Mouse (Mus musculus) C2C12 (cell line): Measurements from ENCODE around the gene Plod1.

Experiments
- CTCF ChIP-seq: IDR thresholded peaks from one replicate; pipeline ENCODE4 v1.5.1; 2011; ENCODE audit not compliant: control insufficient read depth, insufficient read depth, insufficient read length
- FOSL1 ChIP-seq: IDR thresholded peaks from one replicate; pipeline ENCODE4 v1.8.0; 2011; ENCODE audit warnings: mild to moderate bottlenecking, low read length; ENCODE audit not compliant: poor library complexity, insufficient read depth, severe bottlenecking
- MAX ChIP-seq: IDR thresholded peaks from one replicate; pipeline ENCODE4 v1.6.1; 2011; ENCODE audit warnings: mild to moderate bottlenecking, control low read depth
- MYOD1 ChIP-seq: IDR thresholded peaks from one replicate; pipeline ENCODE4 v1.6.1; 2011; ENCODE audit warnings: low read depth; ENCODE audit not compliant: control insufficient read depth, insufficient read length
- MYOG ChIP-seq: IDR thresholded peaks from one replicate; pipeline ENCODE4 v1.6.1; 2011; ENCODE audit not compliant: control insufficient read depth, insufficient read length; ENCODE audit errors: extremely low read depth
- USF1 ChIP-seq: IDR thresholded peaks from one replicate; pipeline ENCODE4 v1.6.1; 2011; ENCODE audit warnings: low read depth, mild to moderate bottlenecking, control low read depth, moderate library complexity

GRCm38 (mm10) chr4:147976237-147976636 is 39.7 kb upstream of the Plod1 start:
- TF ChIP-seq CTCF: no peak
- no peak for TF ChIP-seq MAX
- TF ChIP-seq MYOG: no peak
- TF ChIP-seq FOSL1: no peak
- TF ChIP-seq USF1: no peak
- no peak for TF ChIP-seq MYOD1
